Mouse (Mus musculus) liver, embryonic 14.5 days (tissue): Measurements from ENCODE around the gene Il22ra2. TPM values are rescaled to one million over a fixed set of nuclear protein-coding genes. Genes with fewer than 3 reads are reported as not detected.
"Not testable (repeated sequence)": the region's sequence is repeated elsewhere in the genome, so short reads cannot be mapped to it uniquely, and the experiment has no call there.

Source experiments
- ATAC-seq: fragments of 200-750 bp; cut with Nextera tagmentation; 2 replicates; pipeline ENCODE4 v1.8.0; 2017; ENCODE audit warnings: moderate number of reproducible peaks, mild to moderate bottlenecking, moderate library complexity; ENCODE audit not compliant: insufficient read depth
- DNase-seq, 3 experiments: peaks; one replicate each; pipeline ENCODE4 v3.0.0-alpha.2; 2012 to 2013; ENCODE audit warnings: low read depth in 3 of 3, low spot score in 3 of 3
- H3K27ac ChIP-seq: fragments of 300-500 bp; sonication (generic); 2 replicates; pipeline ENCODE4 v1.5.1; 2014; ENCODE audit warnings: moderate library complexity, mild to moderate bottlenecking, control low read depth, inconsistent platforms
- H3K27me3 ChIP-seq: fragments of 300-500 bp; sonication (generic); 2 replicates; pipeline ENCODE4 v1.6.1; 2014; ENCODE audit warnings: mild to moderate bottlenecking, low read length, moderate library complexity; ENCODE audit not compliant: control insufficient read depth, insufficient read depth
- H3K36me3 ChIP-seq: fragments of 300-500 bp; sonication (generic); replicated peaks from 2 replicates; pipeline ENCODE4 v1.6.1; 2014; ENCODE audit warnings: low read depth; ENCODE audit not compliant: control insufficient read depth, insufficient read depth
- H3K4me1 ChIP-seq, 2 experiments: fragments of 200-500 bp in 1 of 2; fragments of 300-500 bp in 1 of 2; sonication (generic) in 1 of 2; replicated peaks; 2 replicates each; pipeline ENCODE4 v1.6.1; 2012 to 2014; ENCODE audit warnings: antibody characterized with exemption in 1 of 2, inconsistent platforms in 1 of 2, low read length in 1 of 2; ENCODE audit not compliant: control insufficient read depth in 2 of 2, insufficient read depth in 2 of 2
- H3K4me2 ChIP-seq: fragments of 300-500 bp; sonication (generic); 2 replicates; pipeline ENCODE4 v1.6.1; 2014; ENCODE audit warnings: low read depth, mild to moderate bottlenecking, control low read depth, moderate library complexity
- H3K4me3 ChIP-seq, 2 experiments: fragments of 200-500 bp in 1 of 2; fragments of 300-500 bp in 1 of 2; sonication (generic) in 1 of 2; 2 replicates each; pipeline ENCODE4 v1.5.1; 2012 to 2014; ENCODE audit warnings: low read depth in 2 of 2, low read length in 2 of 2, mild to moderate bottlenecking in 2 of 2, control low read depth in 1 of 2, inconsistent platforms in 1 of 2, moderate library complexity in 1 of 2; ENCODE audit not compliant: insufficient read depth in 1 of 2
- H3K9ac ChIP-seq: fragments of 300-500 bp; sonication (generic); replicated peaks from 2 replicates; pipeline ENCODE4 v1.6.1; 2014; ENCODE audit warnings: mild to moderate bottlenecking, control low read depth, moderate library complexity
- H3K9me3 ChIP-seq: fragments of 300-500 bp; sonication (generic); 2 replicates; pipeline ENCODE4 v1.6.1; 2016; ENCODE audit warnings: low read length, mixed read lengths; ENCODE audit not compliant: control insufficient read depth
- CTCF ChIP-seq: IDR thresholded peaks from 2 replicates; pipeline ENCODE4 v1.5.1; 2016; ENCODE audit warnings: antibody characterized with exemption, low read depth, control low read depth
- EP300 ChIP-seq: IDR thresholded peaks from 2 replicates; pipeline ENCODE4 v1.6.1; 2016; ENCODE audit warnings: antibody characterized with exemption, low read depth
- WGBS: fragments of 180-500 bp; shearing (Covaris S2); extraction: QIAGEN DNeasy Blood & Tissue Kit; methylation state at CpG from one replicate; pipeline ENCODE4 v1.1.7; 2014; ENCODE audit not compliant: insufficient replicate concordance; 5-methylcytosine and 5-hydroxymethylcytosine counted together
- polyA plus RNA-seq, 2 experiments: library from polyadenylated mRNA; depleted of rRNA in 1 of 2; stranded (reverse) in 1 of 2; unstranded in 1 of 2; fragments of >200 nt; fragmentation: Nextera tagmentation in 1 of 2; extraction: Ambion mirVana in 1 of 2; gene quantifications; 2 replicates each; pipeline versions ENCODE4 v1.2.1 to v1.2.3; 2012 to 2014

Gene Il22ra2
- polyA plus RNA-seq, 2 experiments: 0.03 to 0.08 TPM

DNA sequence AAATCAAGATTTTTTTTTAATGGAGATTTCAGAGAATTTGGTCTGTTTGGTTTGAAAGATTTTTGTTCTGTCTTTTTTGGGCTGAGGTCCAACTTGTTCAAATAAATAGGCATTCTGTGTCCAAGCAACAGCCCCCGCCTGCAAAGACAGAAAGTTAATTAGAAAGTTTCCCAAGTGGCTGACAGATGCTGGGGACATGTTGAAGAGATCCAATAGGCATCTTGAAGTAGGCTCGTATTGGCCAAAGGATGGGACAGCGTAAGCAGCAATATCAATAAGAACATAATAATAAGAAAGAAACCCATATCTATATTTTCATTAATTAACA lies 21.7 kb upstream of the Il22ra2 start:
- TF ChIP-seq EP300 (no peak), CTCF (no peak)
- H3K9me3 ChIP-seq: no peaks in the 10 kb centered on the region
- no peak overlapping the region for H3K27ac ChIP-seq
- H3K9ac ChIP-seq: no peak overlapping the region
- no peak overlapping the region for H3K4me2 ChIP-seq
- H3K4me3 ChIP-seq: no peak overlapping the region
- H3K27me3 ChIP-seq: no peaks in the 10 kb centered on the region
- DNase-seq: no peak
- peaks cover 24% of the 10 kb centered on the region for H3K36me3 ChIP-seq
- ATAC-seq: no peak
- 79% methylated on average over 3 of the region's 3 CpGs for WGBS
- H3K4me1 ChIP-seq: 0 out of 4 replicates have a peak, but pooled peaks cover 0 to 3% of the 10 kb centered on the region in 2 experiments

DNA sequence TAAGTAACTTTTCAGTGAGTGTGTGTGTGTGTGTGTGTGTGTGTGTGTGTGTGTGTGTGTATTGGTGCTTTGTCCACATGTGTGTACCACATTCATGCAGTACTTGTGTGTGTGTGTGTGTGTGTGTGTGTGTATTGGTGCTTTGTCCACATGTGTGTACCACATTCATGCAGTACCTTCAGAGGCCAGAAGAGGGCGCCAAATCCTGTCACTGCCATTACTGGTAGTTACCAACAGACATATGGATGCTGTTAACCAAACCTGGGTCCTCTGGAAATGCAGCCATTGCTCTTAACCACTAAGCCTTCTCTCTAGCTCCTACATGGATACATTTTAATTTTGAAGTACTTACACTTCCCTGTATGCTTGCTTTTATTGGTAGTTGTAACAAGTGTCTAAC lies 20.3 kb upstream of the Il22ra2 start:
- not testable (repeated sequence) for H3K4me2 ChIP-seq, H3K4me1 ChIP-seq, H3K9ac ChIP-seq, H3K27ac ChIP-seq, H3K27me3 ChIP-seq, H3K9me3 ChIP-seq, H3K4me3 ChIP-seq, ATAC-seq, DNase-seq
- H3K36me3 ChIP-seq: peaks cover 32% of the 10 kb centered on the region
- WGBS: 29% methylated on average over 1 of the region's 1 CpGs
- peak; percentile 91 for TF ChIP-seq CTCF

DNA sequence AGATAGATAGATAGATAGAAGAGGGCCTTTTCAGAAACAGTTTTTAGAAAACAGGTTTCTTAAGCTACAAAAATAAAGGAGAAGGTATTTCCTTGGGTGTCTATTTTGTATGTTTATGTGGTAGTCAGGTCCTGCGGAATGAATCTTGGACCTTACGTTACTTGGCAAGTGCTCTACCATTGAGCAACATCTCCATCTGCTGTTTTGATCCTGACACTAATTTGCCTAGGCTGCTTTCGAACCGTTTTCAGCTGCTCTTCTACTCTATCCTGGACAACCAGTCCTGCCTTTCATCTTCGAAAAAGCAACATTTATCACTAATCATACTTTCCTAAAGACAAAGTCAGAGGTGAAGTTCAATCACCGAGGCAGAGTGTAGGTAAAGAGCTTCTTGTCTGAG lies 18.6 kb upstream of the Il22ra2 start:
- H3K4me1 ChIP-seq: no peaks in the 10 kb centered on the region
- no peak overlapping the region for H3K4me3 ChIP-seq
- no peak overlapping the region for H3K9ac ChIP-seq
- WGBS: 73% methylated on average over 6 of the region's 6 CpGs
- ATAC-seq (no peak), DNase-seq (no peak)
- H3K27me3 ChIP-seq: no peaks in the 10 kb centered on the region
- no peak overlapping the region for H3K4me2 ChIP-seq
- no peaks in the 10 kb centered on the region for H3K9me3 ChIP-seq
- TF ChIP-seq EP300: no peak
- no peak for TF ChIP-seq CTCF
- peaks cover 36% of the 10 kb centered on the region for H3K36me3 ChIP-seq
- H3K27ac ChIP-seq: no peak overlapping the region

DNA sequence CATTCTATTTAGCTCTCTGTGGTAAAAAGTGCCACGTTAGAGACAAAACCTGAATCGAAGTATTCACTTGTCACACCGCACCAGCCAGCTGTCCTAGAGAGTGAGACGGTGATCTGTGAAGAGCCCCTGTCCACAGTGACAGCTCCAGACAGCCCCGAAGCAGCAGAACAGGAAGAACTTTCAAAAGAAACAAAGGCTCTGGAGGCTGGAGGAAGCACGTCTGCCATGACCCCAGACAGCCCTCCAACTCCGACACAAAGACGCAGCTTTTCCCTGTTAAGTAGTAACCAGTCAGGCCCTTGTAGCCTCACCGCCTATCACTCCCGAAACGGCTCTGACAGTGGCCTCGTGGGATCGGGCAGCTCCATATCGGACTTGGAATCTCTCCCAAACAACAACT lies 12.7 kb upstream of the Il22ra2 start:
- DNase-seq: no peak
- H3K36me3 ChIP-seq: peaks cover 17% of the 10 kb centered on the region
- ATAC-seq: no peak

DNA sequence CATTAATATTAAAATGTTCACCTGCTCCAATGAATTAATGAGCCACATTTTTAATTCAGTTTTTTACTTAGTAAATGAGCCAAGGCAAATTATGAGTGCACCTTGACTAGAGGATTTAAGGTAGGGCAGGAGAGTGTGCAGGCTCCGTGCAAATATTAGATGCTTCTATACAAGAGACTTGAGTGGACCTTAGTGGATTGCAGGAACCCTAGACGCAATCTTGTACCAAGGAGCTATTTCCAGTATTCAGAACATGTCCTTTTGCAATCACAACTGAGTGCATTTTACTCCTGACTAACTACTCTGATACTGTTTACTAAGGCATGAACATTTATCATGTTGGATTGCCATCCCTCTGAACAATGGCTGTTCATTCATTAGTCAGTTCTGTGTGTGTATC lies 10.2 kb upstream of the Il22ra2 start:
- H3K27ac ChIP-seq: no peak overlapping the region
- H3K9me3 ChIP-seq: no peaks in the 10 kb centered on the region
- H3K9ac ChIP-seq: no peak overlapping the region
- 46% methylated on average over 2 of the region's 2 CpGs for WGBS
- ATAC-seq: no peak
- peaks cover 0 to 10% of the 10 kb centered on the region in 2 experiments; a peak in 2 of 4 replicates for H3K4me1 ChIP-seq
- no peak for DNase-seq
- no peaks in the 10 kb centered on the region for H3K27me3 ChIP-seq
- no peak for TF ChIP-seq EP300
- TF ChIP-seq CTCF: no peak
- H3K4me2 ChIP-seq: no peak overlapping the region
- peaks cover 7% of the 10 kb centered on the region; the same call in 1 of the 2 replicates for H3K36me3 ChIP-seq
- no peak overlapping the region for H3K4me3 ChIP-seq

More for the DNA sequence above, 12.7 kb upstream of the Il22ra2 start:
- WGBS: 75% methylated on average over 14 of the region's 14 CpGs
- Histone ChIP-seq H3K4me2 (no peak overlapping the region), H3K9me3 (no peaks in the 10 kb centered on the region), H3K9ac (no peak overlapping the region), H3K27me3 (no peaks in the 10 kb centered on the region), H3K4me1 (peaks cover 0 to 4% of the 10 kb centered on the region in 2 experiments; a peak in 2 of 4 replicates), H3K4me3 (no peak overlapping the region), H3K27ac (no peak overlapping the region)
- no peak for TF ChIP-seq EP300
- no peak for TF ChIP-seq CTCF
